Mouse (Mus musculus) lung, postnatal 0 days (tissue): ENCODE data around the gene Rbp1.

Source experiments
- CTCF ChIP-seq: IDR thresholded peaks from 2 replicates; pipeline ENCODE4 v1.5.1; 2016; ENCODE audit warnings: antibody characterized with exemption, mild to moderate bottlenecking
- EP300 ChIP-seq: IDR thresholded peaks from 2 replicates; pipeline ENCODE4 v1.6.1; 2016; ENCODE audit warnings: antibody characterized with exemption, mild to moderate bottlenecking, control low read depth

DNA sequence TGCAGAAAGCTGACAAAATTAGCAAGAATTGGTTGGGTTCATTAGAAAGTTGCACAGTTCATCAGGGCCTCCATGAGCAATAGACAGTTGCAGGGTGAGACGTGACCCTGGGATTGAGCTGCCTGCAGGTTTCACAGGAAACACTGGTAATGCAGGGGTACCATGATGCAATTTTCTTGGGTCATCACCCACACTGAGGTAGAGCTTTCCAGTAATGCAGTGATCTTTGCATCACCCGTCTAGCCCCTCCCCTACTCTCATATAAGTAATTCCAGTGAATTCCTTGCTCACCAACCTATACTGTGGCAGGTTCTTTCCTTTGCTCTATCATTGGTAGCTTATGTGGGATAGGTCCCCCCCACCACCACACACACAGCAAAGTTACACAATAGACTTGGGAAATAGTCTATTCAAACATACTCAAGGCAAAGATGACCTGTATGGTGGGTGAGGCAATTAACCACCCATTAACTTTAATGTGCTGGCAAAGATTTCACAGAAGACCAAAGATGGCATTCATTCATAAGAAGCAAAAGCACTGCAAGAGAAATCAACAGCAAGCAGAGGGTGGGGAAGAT lies 57.5 kb downstream of the Rbp1 start:
- TF ChIP-seq EP300 (no peak), CTCF (no peak)
